Mouse (Mus musculus) hindbrain, embryonic 16.5 days (tissue): ENCODE measurements at regions not wholly inside any gene's neighbourhood (a gene's known extent, or its start where the extent isn't known, plus 50 kb on each side); places are given as distances from the start of the nearest gene placed in this dataset.

Source experiments
- ATAC-seq: fragments of 200-750 bp; cut with Nextera tagmentation; 2 replicates; pipeline ENCODE4 v1.8.0; 2017; ENCODE audit warnings: moderate TSS enrichment, moderate library complexity
- H3K27ac ChIP-seq: fragments of 300-500 bp; sonication (generic); 2 replicates; pipeline ENCODE4 v1.5.1; 2014; ENCODE audit warnings: low read depth, mild to moderate bottlenecking, control low read depth, low read length, moderate library complexity
- H3K27me3 ChIP-seq: fragments of 300-500 bp; sonication (generic); replicated peaks from 2 replicates; pipeline ENCODE4 v1.6.1; 2014; ENCODE audit warnings: low read length; ENCODE audit not compliant: control insufficient read depth, insufficient read depth
- H3K36me3 ChIP-seq: fragments of 300-500 bp; sonication (generic); 2 replicates; pipeline ENCODE4 v1.6.1; 2014; ENCODE audit warnings: mild to moderate bottlenecking, low read length, moderate library complexity, mixed read lengths; ENCODE audit not compliant: control insufficient read depth, insufficient read depth
- H3K4me1 ChIP-seq: fragments of 300-500 bp; sonication (generic); 2 replicates; pipeline ENCODE4 v1.6.1; 2014; ENCODE audit warnings: low read depth, low read length; ENCODE audit not compliant: control insufficient read depth, insufficient read depth
- H3K4me2 ChIP-seq: fragments of 300-500 bp; sonication (generic); 2 replicates; pipeline ENCODE4 v1.6.1; 2014; ENCODE audit warnings: mild to moderate bottlenecking, low read length, control low read depth, moderate library complexity
- H3K4me3 ChIP-seq: fragments of 300-500 bp; sonication (generic); 2 replicates; pipeline ENCODE4 v1.5.1; 2014; ENCODE audit warnings: mild to moderate bottlenecking, low read length, control low read depth, moderate library complexity
- H3K9ac ChIP-seq: fragments of 300-500 bp; sonication (generic); 2 replicates; pipeline ENCODE4 v1.6.1; 2014; ENCODE audit warnings: low read depth, mild to moderate bottlenecking, control low read depth, low read length, moderate library complexity
- H3K9me3 ChIP-seq: fragments of 300-500 bp; sonication (generic); 2 replicates; pipeline ENCODE4 v1.6.1; 2014; ENCODE audit warnings: mild to moderate bottlenecking, low read length, moderate library complexity; ENCODE audit not compliant: control insufficient read depth
- WGBS: fragments of 180-500 bp; shearing (Covaris S2); extraction: QIAGEN DNeasy Blood & Tissue Kit; methylation state at CpG from one replicate; pipeline ENCODE4 v1.1.7; 2014; 5-methylcytosine and 5-hydroxymethylcytosine counted together

GRCm38 (mm10) chr9:30554908-30555307 is 128.0 kb downstream of the Snx19 start:
- no peaks in the 10 kb centered on the region for H3K27me3 ChIP-seq
- no peak overlapping the region for H3K9ac ChIP-seq
- no peaks in the 10 kb centered on the region for H3K36me3 ChIP-seq
- H3K4me1 ChIP-seq, result no peaks in the 10 kb centered on the region
- H3K9me3 ChIP-seq, result no peaks in the 10 kb centered on the region
- no peak overlapping the region for H3K27ac ChIP-seq
- H3K4me3 ChIP-seq, result no peak overlapping the region
- no peak overlapping the region for H3K4me2 ChIP-seq
- WGBS, result 77% methylated on average over 2 of the region's 2 CpGs
- ATAC-seq, result no peak

GRCm38 (mm10) chr9:30552721-30553120 is 125.8 kb downstream of the Snx19 start:
- Histone ChIP-seq H3K4me2 (no peak overlapping the region), H3K9ac (no peak overlapping the region), H3K9me3 (no peaks in the 10 kb centered on the region), H3K4me1 (no peaks in the 10 kb centered on the region), H3K4me3 (no peak overlapping the region), H3K36me3 (no peaks in the 10 kb centered on the region), H3K27me3 (no peaks in the 10 kb centered on the region), H3K27ac (no peak overlapping the region)
- ATAC-seq, result no peak
- WGBS, result 86% methylated on average over 8 of the region's 8 CpGs

DNA sequence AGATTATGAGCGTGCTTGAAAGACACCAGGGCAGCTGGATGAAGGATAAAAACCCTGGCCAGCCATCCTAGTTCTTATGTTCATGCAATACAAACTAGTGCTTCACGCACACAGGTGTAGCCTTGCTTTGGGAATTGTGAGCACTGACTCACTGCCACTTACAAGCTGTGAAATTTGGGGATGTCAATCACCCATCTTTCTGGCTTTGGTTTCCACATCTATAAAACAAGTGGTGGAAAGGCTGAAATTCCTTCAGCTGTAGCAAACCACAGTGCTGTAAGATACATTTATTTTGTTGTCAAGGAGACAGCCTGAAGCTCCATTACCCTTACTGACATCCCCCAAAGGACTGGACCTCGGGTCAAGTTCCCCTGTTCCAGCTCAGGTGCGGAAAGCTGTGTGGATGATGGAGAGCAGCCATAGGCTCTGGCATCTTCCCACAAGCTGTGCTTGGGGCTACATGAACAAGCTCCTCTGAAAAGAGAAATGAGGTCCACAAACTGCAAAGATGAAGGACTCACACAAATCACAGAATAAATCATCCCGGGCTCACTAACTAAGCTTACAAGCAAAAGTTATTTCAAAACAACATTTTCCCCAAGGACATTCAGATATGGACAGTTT is 123.1 kb downstream of the Snx19 start:
- no peak for ATAC-seq
- H3K4me3 ChIP-seq, result no peak overlapping the region
- H3K9me3 ChIP-seq, result no peaks in the 10 kb centered on the region
- no peaks in the 10 kb centered on the region for H3K4me1 ChIP-seq
- 81% methylated on average over 5 of the region's 5 CpGs for WGBS
- H3K27ac ChIP-seq, result no peak overlapping the region
- H3K9ac ChIP-seq, result no peak overlapping the region
- no peaks in the 10 kb centered on the region for H3K27me3 ChIP-seq
- no peak overlapping the region for H3K4me2 ChIP-seq
- H3K36me3 ChIP-seq, result no peaks in the 10 kb centered on the region

GRCm38 (mm10) chr9:30539858-30540257 is 113.0 kb downstream of the Snx19 start:
- no peak overlapping the region for H3K9ac ChIP-seq
- H3K36me3 ChIP-seq, result no peaks in the 10 kb centered on the region
- no peak overlapping the region for H3K27ac ChIP-seq
- H3K4me1 ChIP-seq, result no peaks in the 10 kb centered on the region
- no peaks in the 10 kb centered on the region for H3K27me3 ChIP-seq
- no peak for ATAC-seq
- H3K4me3 ChIP-seq, result no peak overlapping the region
- H3K4me2 ChIP-seq, result no peak overlapping the region
- 91% methylated on average over 6 of the region's 6 CpGs for WGBS
- H3K9me3 ChIP-seq, result no peaks in the 10 kb centered on the region

DNA sequence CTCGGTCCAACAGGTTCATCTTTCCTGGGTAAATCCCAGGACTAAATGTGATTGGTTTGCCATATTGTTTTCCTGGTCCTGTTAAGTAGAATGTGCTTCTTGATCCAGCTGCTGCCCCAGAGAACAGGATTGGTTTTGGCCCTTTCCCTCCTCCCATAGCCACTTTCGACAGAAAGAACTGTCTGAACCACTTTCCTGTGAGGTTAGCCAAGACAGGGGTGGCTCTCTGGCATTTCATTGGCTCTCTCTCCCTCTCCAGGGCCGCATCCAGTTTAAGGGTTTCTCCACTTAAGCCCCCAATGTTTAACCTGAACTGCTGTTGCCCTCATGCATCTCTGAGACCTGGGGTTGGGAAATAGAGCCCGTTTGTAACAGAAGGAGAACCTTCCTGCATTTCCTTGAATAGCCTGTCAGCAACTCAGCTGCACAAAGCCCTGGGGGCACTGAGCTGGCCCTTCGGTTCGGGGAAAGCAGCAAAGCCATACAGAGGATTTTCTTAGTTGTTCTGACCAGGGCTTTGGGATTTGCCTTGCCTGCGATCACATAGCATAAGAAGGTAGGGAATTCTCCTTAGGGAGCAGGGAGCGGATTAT is 109.7 kb downstream of the Snx19 start:
- H3K27ac ChIP-seq, result no peak overlapping the region
- 67% methylated on average over 8 of the region's 8 CpGs for WGBS
- H3K27me3 ChIP-seq, result no peaks in the 10 kb centered on the region
- 0 out of 2 replicates have a peak, but pooled peaks cover 3% of the 10 kb centered on the region for H3K4me1 ChIP-seq
- H3K36me3 ChIP-seq, result no peaks in the 10 kb centered on the region
- H3K9me3 ChIP-seq, result no peaks in the 10 kb centered on the region
- no peak overlapping the region for H3K4me2 ChIP-seq
- H3K9ac ChIP-seq, result no peak overlapping the region
- no peak overlapping the region for H3K4me3 ChIP-seq
- no peak for ATAC-seq

- WGBS, result 46% methylated on average over 4 of the region's 4 CpGs
- Histone ChIP-seq H3K4me2 (no peak overlapping the region), H3K4me1 (0 out of 2 replicates have a peak, but pooled peaks cover 3% of the 10 kb centered on the region), H3K27me3 (no peaks in the 10 kb centered on the region), H3K9ac (no peak overlapping the region), H3K9me3 (no peaks in the 10 kb centered on the region), H3K27ac (no peak overlapping the region), H3K4me3 (no peak overlapping the region), H3K36me3 (no peaks in the 10 kb centered on the region)
- ATAC-seq, result no peak
These were observed 108.1 kb downstream of the Snx19 start for GRCm38 (mm10) chr9:30534961-30535360.

GRCm38 (mm10) chr9:30533780-30534343 is 107.0 kb downstream of the Snx19 start:
- 32% methylated on average over 11 of the region's 11 CpGs for whole genome bisulfite sequencing
- Histone ChIP-seq H3K9me3 (no peaks in the 10 kb centered on the region), H3K4me1 (0 out of 2 replicates have a peak, but pooled peaks cover 3% of the 10 kb centered on the region), H3K4me3 (no peak overlapping the region), H3K4me2 (0 out of 2 replicates have a peak overlapping the region, but pooled peaks have one; percentile 1), H3K9ac (no peak overlapping the region), H3K27me3 (no peaks in the 10 kb centered on the region), H3K27ac (peak overlapping the region; percentile 49), H3K36me3 (no peaks in the 10 kb centered on the region)
- ATAC-seq, result peak; percentile 92

DNA sequence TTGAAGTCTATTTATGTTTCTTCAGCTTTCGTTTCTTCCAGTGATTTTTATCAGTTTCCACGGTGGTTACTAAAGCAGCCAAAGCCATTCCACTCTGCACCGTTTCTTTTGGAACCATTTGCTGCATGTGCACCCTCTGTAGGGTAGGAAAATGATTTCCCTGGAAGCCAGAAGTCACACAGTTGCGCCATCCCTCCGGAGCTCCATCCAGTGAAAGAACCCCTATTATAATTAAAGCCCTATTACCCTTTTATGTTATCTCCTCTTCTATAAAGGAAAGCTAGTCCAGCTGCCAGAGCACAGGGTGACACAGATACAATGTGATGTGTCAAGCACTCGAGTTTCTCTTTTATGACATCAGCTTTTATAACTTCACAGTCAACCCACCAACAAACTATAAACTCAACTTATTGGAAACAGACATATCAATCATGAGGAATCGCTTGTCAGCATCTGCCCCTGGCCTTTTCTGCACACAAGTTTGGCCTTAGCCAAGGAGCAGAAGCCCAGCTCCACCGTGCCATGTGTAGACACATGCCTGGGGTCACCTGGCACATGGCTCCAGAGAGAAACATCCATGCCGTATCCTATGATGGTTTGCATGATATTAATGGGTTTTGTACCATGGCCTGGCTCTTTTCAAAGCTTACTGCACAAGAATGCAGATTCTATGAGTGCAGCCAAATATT is 106.3 kb downstream of the Snx19 start:
- no peak for ATAC-seq
- Histone ChIP-seq H3K27me3 (no peaks in the 10 kb centered on the region), H3K4me1 (0 out of 2 replicates have a peak, but pooled peaks cover 3% of the 10 kb centered on the region), H3K9ac (no peak overlapping the region), H3K36me3 (no peaks in the 10 kb centered on the region), H3K4me2 (no peak overlapping the region), H3K27ac (peak overlapping the region; percentile 49), H3K4me3 (no peak overlapping the region), H3K9me3 (no peaks in the 10 kb centered on the region)
- WGBS, result 66% methylated on average over 9 of the region's 9 CpGs

GRCm38 (mm10) chr9:30525086-30525485 is 98.2 kb downstream of the Snx19 start:
- H3K36me3 ChIP-seq, result no peaks in the 10 kb centered on the region
- H3K9me3 ChIP-seq, result no peaks in the 10 kb centered on the region
- no peak overlapping the region for H3K4me3 ChIP-seq
- no peak overlapping the region for H3K27ac ChIP-seq
- no peak overlapping the region for H3K4me2 ChIP-seq
- ATAC-seq, result no peak
- no peaks in the 10 kb centered on the region for H3K27me3 ChIP-seq
- no peak overlapping the region for H3K9ac ChIP-seq
- H3K4me1 ChIP-seq, result peaks cover 10% of the 10 kb centered on the region
- 58% methylated on average over 5 of the region's 5 CpGs for WGBS
